Mouse (Mus musculus): Measurements from ENCODE around the gene Cacna1h.

Gene Cacna1h

GRCm38 (mm10) chr17:25445074-25445473 is 11.5 kb upstream of the Cacna1h start:
- DNase-seq: no peak

GRCm38 (mm10) chr17:25442889-25443288 is 9.3 kb upstream of the Cacna1h start:
- no peak for DNase-seq

GRCm38 (mm10) chr17:25441417-25441816 is 7.8 kb upstream of the Cacna1h start:
- DNase-seq: no peak

GRCm38 (mm10) chr17:25433223-25433616 is 363 bp downstream of the Cacna1h start:
- no peak for DNase-seq

GRCm38 (mm10) chr17:25432433-25433181 is 976 bp downstream of the Cacna1h start:
- DNase-seq: peak; percentile 24

- no peak for DNase-seq
Observed at GRCm38 (mm10) chr17:25430534-25430933, 3.0 kb downstream of the Cacna1h start.

GRCm38 (mm10) chr17:25429886-25430285 is 3.7 kb downstream of the Cacna1h start:
- DNase-seq: no peak

GRCm38 (mm10) chr17:25429240-25429639 is 4.3 kb downstream of the Cacna1h start:
- DNase-seq: no peak

- no peak for DNase-seq
Observed at GRCm38 (mm10) chr17:25427441-25427840, 6.1 kb downstream of the Cacna1h start.

GRCm38 (mm10) chr17:25425996-25426395 is 7.6 kb downstream of the Cacna1h start:
- no peak for DNase-seq

GRCm38 (mm10) chr17:25424526-25425080 is 9.0 kb downstream of the Cacna1h start:
- no peak for DNase-seq

GRCm38 (mm10) chr17:25420998-25421397 is 12.6 kb downstream of the Cacna1h start:
- DNase-seq: no peak

- no peak for DNase-seq
Observed at GRCm38 (mm10) chr17:25418926-25419325, 14.7 kb downstream of the Cacna1h start.

GRCm38 (mm10) chr17:25417990-25418389 is 15.6 kb downstream of the Cacna1h start:
- no peak for DNase-seq

- DNase-seq: no peak
Observed at GRCm38 (mm10) chr17:25416219-25416618, 17.4 kb downstream of the Cacna1h start.

GRCm38 (mm10) chr17:25415421-25415913 is 18.1 kb downstream of the Cacna1h start:
- no peak for DNase-seq

- no peak for DNase-seq
Observed at GRCm38 (mm10) chr17:25414917-25415316, 18.7 kb downstream of the Cacna1h start.

GRCm38 (mm10) chr17:25414209-25414608 is 19.4 kb downstream of the Cacna1h start:
- DNase-seq: peak; percentile 76

GRCm38 (mm10) chr17:25411251-25411650 is 22.3 kb downstream of the Cacna1h start:
- no peak for DNase-seq

GRCm38 (mm10) chr17:25410786-25411185 is 22.8 kb downstream of the Cacna1h start:
- DNase-seq: no peak

GRCm38 (mm10) chr17:25410180-25410579 is 23.4 kb downstream of the Cacna1h start:
- DNase-seq: no peak

- no peak for DNase-seq
Observed at GRCm38 (mm10) chr17:25409621-25410020, 24.0 kb downstream of the Cacna1h start.

GRCm38 (mm10) chr17:25408302-25408999 is 25.1 kb downstream of the Cacna1h start:
- no peak for DNase-seq

GRCm38 (mm10) chr17:25407352-25407751 is 26.2 kb downstream of the Cacna1h start:
- no peak for DNase-seq
